Mouse (Mus musculus): ENCODE measurements around the gene Srsf10. TPM values are rescaled to one million over a fixed set of nuclear protein-coding genes. Genes with fewer than 3 reads are reported as not detected.

Srsf10 gene
- polyA plus RNA-seq, 1 experiment from 2014 or later, result 178 TPM

- 8% methylated on average over 6 of the region's 6 CpGs for WGBS
- Histone ChIP-seq H3K36me3 (0 out of 2 replicates have a peak, but pooled peaks cover 3% of the 10 kb centered on the region), H3K27me3 (replicated peaks) (no peaks in the 10 kb centered on the region), H3K27ac (ENCODE audit: poor library complexity, severe bottlenecking) (peak overlapping the region; percentile 99), H3K4me3 (peak overlapping the region; percentile 96), H3K9me3 (replicated peaks) (no peaks in the 10 kb centered on the region), H3K4me1 (replicated peaks) (peaks cover 38% of the 10 kb centered on the region), H3K4me2 (peak overlapping the region; percentile 92), H3K9ac (peak overlapping the region; percentile 90)
- ATAC-seq (ENCODE audit: insufficient number of reproducible peaks, low FRiP score), result no peak
Measured at GRCm38 (mm10) chr4:135855080-135855479, 467 bp upstream of the Srsf10 start.

DNA sequence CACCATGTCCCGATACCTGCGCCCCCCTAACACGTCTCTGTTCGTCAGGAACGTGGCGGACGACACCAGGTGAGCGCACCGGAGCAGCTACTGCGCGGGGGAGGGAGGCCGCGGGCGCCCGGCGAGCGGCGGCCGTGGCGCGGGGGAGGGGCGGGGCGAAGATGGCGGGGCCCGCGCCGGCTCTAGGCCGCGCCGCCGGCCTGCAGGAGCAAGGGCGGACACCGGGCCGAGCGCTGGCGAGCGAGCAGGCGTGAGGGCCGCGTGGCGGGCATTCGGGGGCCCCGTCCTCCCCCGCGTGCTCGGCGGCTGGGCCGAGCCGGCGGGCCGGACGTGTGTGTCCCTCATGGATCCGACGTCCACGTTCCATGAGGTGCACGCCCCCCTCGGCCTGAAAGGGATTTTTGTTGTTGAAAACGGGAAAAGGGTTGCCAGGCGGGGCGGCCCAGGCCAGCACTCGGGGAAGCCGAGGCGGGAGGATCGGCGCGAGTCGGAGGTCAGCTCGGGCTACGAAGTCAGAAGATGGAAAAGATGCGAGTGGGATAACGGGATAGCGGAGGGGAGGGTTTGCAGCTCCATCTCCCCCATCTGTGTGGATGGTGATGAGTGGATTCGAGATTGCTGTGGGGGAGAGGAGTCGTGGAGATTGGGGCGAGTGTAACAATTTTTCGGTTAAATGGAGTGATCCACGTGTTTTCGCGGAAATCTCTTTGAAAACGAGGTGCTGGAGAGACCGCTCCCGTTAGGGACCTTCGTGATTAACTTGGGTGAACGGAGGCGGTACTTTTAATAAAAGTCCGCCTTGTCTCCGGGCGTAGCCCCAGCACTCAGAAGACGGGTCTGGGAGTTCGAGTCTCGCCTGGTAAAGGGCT lies 910 bp downstream of the Srsf10 start:
- peak overlapping the region; percentile 99 for H3K9ac ChIP-seq
- WGBS, result under 1% methylated on average over 80 of the region's 91 CpGs

GRCm38 (mm10) chr4:135857597-135858186 lies 2.1 kb downstream of the Srsf10 start:
- H3K27me3 ChIP-seq (replicated peaks), result no peaks in the 10 kb centered on the region
- H3K9me3 ChIP-seq (replicated peaks), result no peaks in the 10 kb centered on the region
- no peak for ATAC-seq (ENCODE audit: insufficient number of reproducible peaks, low FRiP score)
- H3K36me3 ChIP-seq, result peaks cover 11% of the 10 kb centered on the region
- peak overlapping the region; percentile 96 for H3K4me3 ChIP-seq
- no peak overlapping the region for H3K27ac ChIP-seq (ENCODE audit: poor library complexity, severe bottlenecking)
- peak overlapping the region; percentile 72 for H3K9ac ChIP-seq
- peak overlapping the region; percentile 74 for H3K4me2 ChIP-seq
- peaks cover 34% of the 10 kb centered on the region for H3K4me1 ChIP-seq (replicated peaks)
- WGBS, result 12% methylated on average over 7 of the region's 7 CpGs

More for the DNA sequence above, 910 bp downstream of the Srsf10 start:
- Histone ChIP-seq H3K4me2 (peak overlapping the region; percentile 74), H3K27ac (ENCODE audit: poor library complexity, severe bottlenecking) (peak overlapping the region; percentile 99), H3K36me3 (0 out of 2 replicates have a peak, but pooled peaks cover 4% of the 10 kb centered on the region), H3K4me3 (peak overlapping the region; percentile 96), H3K27me3 (replicated peaks) (no peaks in the 10 kb centered on the region), H3K4me1 (replicated peaks) (peaks cover 34% of the 10 kb centered on the region), H3K9me3 (replicated peaks) (no peaks in the 10 kb centered on the region)
- peak; percentile 86 for ATAC-seq (ENCODE audit: insufficient number of reproducible peaks, low FRiP score)

DNA sequence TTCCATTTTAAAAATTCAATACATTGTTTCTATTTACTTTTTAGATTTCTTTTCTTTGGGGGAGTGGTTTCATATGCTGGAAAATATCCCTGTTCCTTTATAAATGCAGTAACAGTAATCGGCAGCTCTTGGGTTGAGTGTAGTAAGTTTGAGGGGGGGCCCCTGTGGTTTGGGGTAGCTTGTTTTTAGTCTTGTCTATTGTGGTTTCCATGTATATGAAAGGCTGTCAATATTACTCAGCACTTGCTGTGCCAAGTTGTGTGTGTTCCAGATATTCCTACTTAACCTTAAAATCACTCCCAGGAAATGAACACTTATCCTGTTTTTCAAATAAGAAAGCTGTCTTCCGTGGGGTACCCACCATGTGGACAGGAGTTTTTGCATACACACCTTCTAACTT lies 13.4 kb downstream of the Srsf10 start:
- H3K27ac ChIP-seq (ENCODE audit: poor library complexity, severe bottlenecking), result peak overlapping the region; percentile 21; the same call in 1 of the 2 replicates
- no peaks in the 10 kb centered on the region for H3K27me3 ChIP-seq (replicated peaks)
- ATAC-seq (ENCODE audit: insufficient number of reproducible peaks, low FRiP score), result no peak
- H3K9me3 ChIP-seq (replicated peaks), result no peaks in the 10 kb centered on the region
- no peak overlapping the region for H3K4me3 ChIP-seq
- WGBS, result 70% methylated on average over 2 of the region's 2 CpGs
- H3K36me3 ChIP-seq, result peaks cover 30% of the 10 kb centered on the region
- H3K9ac ChIP-seq, result no peak overlapping the region
- H3K4me2 ChIP-seq, result no peak overlapping the region
- peaks cover 11% of the 10 kb centered on the region for H3K4me1 ChIP-seq (replicated peaks)

GRCm38 (mm10) chr4:135870227-135871023 lies 14.9 kb downstream of the Srsf10 start:
- WGBS, result 53% methylated on average over 2 of the region's 2 CpGs
- H3K4me3 ChIP-seq, result no peak overlapping the region

DNA sequence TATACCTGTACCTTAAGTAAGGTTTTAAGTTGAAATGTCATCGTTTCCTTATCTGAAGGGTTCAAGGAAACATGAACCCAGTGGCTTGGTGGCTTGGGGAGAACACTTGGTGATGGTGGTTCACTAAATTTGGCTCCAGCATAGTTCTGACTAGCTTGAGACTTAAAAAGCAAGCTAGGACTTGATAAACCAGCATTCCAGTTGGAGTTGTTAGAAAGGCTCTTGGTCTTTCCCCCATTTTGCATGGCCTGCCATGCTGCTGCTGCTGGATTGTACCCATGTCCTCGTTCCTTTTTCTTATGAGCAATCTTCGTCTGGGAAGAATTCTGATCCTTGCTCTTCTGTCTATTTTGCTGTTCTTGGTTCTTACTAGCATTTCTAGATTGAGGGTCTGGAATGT lies 16.5 kb downstream of the Srsf10 start:
- Histone ChIP-seq H3K4me3 (peak overlapping the region; percentile 87), H3K9me3 (replicated peaks) (no peaks in the 10 kb centered on the region), H3K36me3 (peaks cover 24% of the 10 kb centered on the region), H3K27me3 (replicated peaks) (no peaks in the 10 kb centered on the region), H3K4me2 (peak overlapping the region; percentile 96), H3K9ac (peak overlapping the region; percentile 56; the same call in 1 of the 2 replicates), H3K27ac (ENCODE audit: poor library complexity, severe bottlenecking) (peak overlapping the region; percentile 98), H3K4me1 (replicated peaks) (peaks cover 39% of the 10 kb centered on the region)
- ATAC-seq (ENCODE audit: insufficient number of reproducible peaks, low FRiP score), result no peak
- WGBS, result 44% methylated on average over 3 of the region's 3 CpGs

More at GRCm38 (mm10) chr4:135870227-135871023, 14.9 kb downstream of the Srsf10 start:
- Histone ChIP-seq H3K4me2 (peak overlapping the region; percentile 46), H3K4me1 (replicated peaks) (peaks cover 23% of the 10 kb centered on the region), H3K27me3 (replicated peaks) (no peaks in the 10 kb centered on the region), H3K27ac (ENCODE audit: poor library complexity, severe bottlenecking) (no peak overlapping the region), H3K36me3 (peaks cover 29% of the 10 kb centered on the region), H3K9ac (peak overlapping the region; percentile 24; the same call in 1 of the 2 replicates), H3K9me3 (replicated peaks) (no peaks in the 10 kb centered on the region)
- ATAC-seq (ENCODE audit: insufficient number of reproducible peaks, low FRiP score), result no peak

DNA sequence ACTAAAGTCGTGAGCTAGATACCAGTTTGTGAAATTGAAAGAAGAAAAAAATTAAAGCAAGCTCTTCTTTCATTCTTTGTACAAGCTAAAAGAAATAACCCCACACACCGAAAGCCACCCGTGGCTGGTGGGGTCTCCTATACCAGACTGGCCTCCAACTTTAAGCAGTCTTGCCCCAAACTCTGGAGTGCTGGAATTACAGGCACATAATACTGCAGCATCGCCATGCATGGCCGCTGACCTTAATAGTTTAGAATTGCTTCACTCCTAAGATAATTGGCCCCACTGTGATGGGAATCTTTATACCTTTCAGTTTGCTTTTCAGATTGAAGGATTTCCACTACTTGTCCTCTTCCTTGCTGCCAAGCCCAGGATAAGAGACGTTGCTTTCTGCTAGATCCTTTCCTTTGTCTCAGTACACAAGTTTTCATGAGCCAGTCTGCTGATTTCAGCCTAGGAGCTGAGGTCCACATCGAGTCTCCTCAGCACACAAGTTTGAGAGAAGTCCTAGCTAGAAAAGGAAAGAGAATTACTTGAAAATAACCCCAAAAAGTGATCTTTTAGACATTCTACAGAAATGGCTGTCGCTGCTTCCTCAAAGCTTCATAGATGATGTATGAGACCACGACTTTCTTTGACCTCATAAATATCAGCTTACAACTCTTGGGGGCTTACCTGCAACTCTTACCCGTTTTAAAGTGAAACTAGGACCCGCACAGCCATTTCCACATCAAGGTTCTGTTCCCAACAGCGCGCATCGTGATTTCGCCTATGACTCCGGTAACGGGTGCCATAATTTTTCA lies 17.2 kb downstream of the Srsf10 start:
- peak overlapping the region; percentile 98 for H3K27ac ChIP-seq (ENCODE audit: poor library complexity, severe bottlenecking)
- peaks cover 40% of the 10 kb centered on the region for H3K4me1 ChIP-seq (replicated peaks)
- peak overlapping the region; percentile 96 for H3K4me2 ChIP-seq
- peaks cover 24% of the 10 kb centered on the region for H3K36me3 ChIP-seq
- H3K9ac ChIP-seq, result peak overlapping the region; percentile 91
- ATAC-seq (ENCODE audit: insufficient number of reproducible peaks, low FRiP score), result no peak
- H3K27me3 ChIP-seq (replicated peaks), result no peaks in the 10 kb centered on the region
- H3K9me3 ChIP-seq (replicated peaks), result no peaks in the 10 kb centered on the region
- H3K4me3 ChIP-seq, result peak overlapping the region; percentile 87
- WGBS, result 10% methylated on average over 17 of the region's 17 CpGs

- H3K4me1 ChIP-seq (replicated peaks), result peaks cover 40% of the 10 kb centered on the region
- no peaks in the 10 kb centered on the region for H3K9me3 ChIP-seq (replicated peaks)
- WGBS, result under 1% methylated on average over 55 of the region's 60 CpGs
- H3K4me2 ChIP-seq, result peak within 1 kb of the TSS; percentile 96
- H3K4me3 ChIP-seq, result peak within 1 kb of the TSS; percentile 87
- peak within 1 kb of the TSS; percentile 91 for H3K9ac ChIP-seq
- peak within 1 kb of the TSS; percentile 98 for H3K27ac ChIP-seq (ENCODE audit: poor library complexity, severe bottlenecking)
- H3K36me3 ChIP-seq, result peaks cover 24% of the 10 kb centered on the region
- H3K27me3 ChIP-seq (replicated peaks), result no peaks in the 10 kb centered on the region
- ATAC-seq (ENCODE audit: insufficient number of reproducible peaks, low FRiP score), result peak; percentile 95
Measured at GRCm38 (mm10) chr4:135873526-135874202, 18.1 kb downstream of the Srsf10 start, which contains the start of gene Pnrc2. Gene Pnrc2 (minus strand): TSS chr4:135873850.

DNA sequence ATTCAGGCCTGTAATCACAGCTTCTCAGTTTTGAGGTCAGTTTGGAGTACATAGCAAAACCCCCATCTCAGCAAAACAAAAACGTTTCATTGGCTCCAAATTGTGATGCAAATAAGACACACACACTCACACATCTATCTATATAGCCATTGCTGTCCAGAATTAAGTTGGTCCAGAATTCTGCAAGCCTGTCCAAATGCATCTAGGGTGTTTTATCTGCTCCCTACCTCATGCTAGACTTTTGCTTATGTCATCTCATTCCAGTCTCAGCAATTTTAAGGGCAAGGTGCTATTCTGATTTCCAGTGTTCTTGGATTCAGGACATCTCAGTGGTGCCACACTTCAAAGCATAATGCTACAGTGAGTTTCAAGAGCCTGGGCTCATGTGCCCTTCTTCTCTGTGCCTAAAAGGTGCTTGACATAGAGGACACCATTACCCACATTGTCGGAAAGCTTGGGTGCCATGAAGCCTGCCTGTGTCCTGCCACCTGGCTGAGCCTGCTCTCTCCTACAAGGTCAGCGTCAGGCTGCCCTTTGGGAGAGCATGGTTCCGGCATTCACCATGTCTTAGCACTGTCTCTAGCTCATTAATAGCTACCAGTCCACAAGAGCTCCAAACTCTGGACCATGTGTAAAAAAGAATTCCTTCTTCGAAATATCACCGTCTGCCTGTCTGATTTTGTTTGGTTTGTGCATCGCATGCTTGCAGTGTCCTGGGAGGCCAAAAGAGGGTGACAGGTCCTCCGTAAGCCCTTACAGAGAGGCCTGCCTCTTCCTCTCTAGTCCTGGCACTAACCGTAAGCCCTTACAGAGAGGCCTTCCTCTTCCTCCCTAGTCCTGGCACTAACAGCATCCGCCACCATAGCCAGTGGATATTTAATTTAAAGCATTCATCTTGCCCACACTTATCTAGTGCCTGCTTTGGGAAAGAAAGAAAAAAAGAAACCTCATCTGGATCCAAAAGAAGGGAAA lies 19.3 kb downstream of the Srsf10 start:
- H3K27me3 ChIP-seq (replicated peaks), result no peaks in the 10 kb centered on the region
- peaks cover 40% of the 10 kb centered on the region for H3K4me1 ChIP-seq (replicated peaks)
- no peaks in the 10 kb centered on the region for H3K9me3 ChIP-seq (replicated peaks)
- no peak overlapping the region; the same call in 1 of the 2 replicates for H3K4me3 ChIP-seq
- 85% methylated on average over 10 of the region's 10 CpGs for WGBS
- ATAC-seq (ENCODE audit: insufficient number of reproducible peaks, low FRiP score), result no peak
- H3K9ac ChIP-seq, result 0 out of 2 replicates have a peak overlapping the region, but pooled peaks have one; percentile 84
- H3K27ac ChIP-seq (ENCODE audit: poor library complexity, severe bottlenecking), result peak overlapping the region; percentile 98
- peaks cover 18% of the 10 kb centered on the region for H3K36me3 ChIP-seq
- peak overlapping the region; percentile 96 for H3K4me2 ChIP-seq

Data from heart, embryonic 12.5 days (tissue).